Mouse (Mus musculus) liver, embryonic 14.5 days (tissue): Measurements from ENCODE around the gene Cyp2w1. TPM values are rescaled to one million over a fixed set of nuclear protein-coding genes. Genes with fewer than 3 reads are reported as not detected.

ENCODE experiments used
- ATAC-seq: fragments of 200-750 bp; cut with Nextera tagmentation; 2 replicates; pipeline ENCODE4 v1.8.0; 2017; ENCODE audit warnings: moderate number of reproducible peaks, mild to moderate bottlenecking, moderate library complexity; ENCODE audit not compliant: insufficient read depth
- DNase-seq, 3 experiments: peaks; one replicate each; pipeline ENCODE4 v3.0.0-alpha.2; 2012 to 2013; ENCODE audit warnings: low read depth in 3 of 3, low spot score in 3 of 3
- H3K27ac ChIP-seq: fragments of 300-500 bp; sonication (generic); 2 replicates; pipeline ENCODE4 v1.5.1; 2014; ENCODE audit warnings: moderate library complexity, mild to moderate bottlenecking, control low read depth, inconsistent platforms
- H3K27me3 ChIP-seq: fragments of 300-500 bp; sonication (generic); 2 replicates; pipeline ENCODE4 v1.6.1; 2014; ENCODE audit warnings: mild to moderate bottlenecking, low read length, moderate library complexity; ENCODE audit not compliant: control insufficient read depth, insufficient read depth
- H3K36me3 ChIP-seq: fragments of 300-500 bp; sonication (generic); replicated peaks from 2 replicates; pipeline ENCODE4 v1.6.1; 2014; ENCODE audit warnings: low read depth; ENCODE audit not compliant: control insufficient read depth, insufficient read depth
- H3K4me1 ChIP-seq, 2 experiments: fragments of 200-500 bp in 1 of 2; fragments of 300-500 bp in 1 of 2; sonication (generic) in 1 of 2; replicated peaks; 2 replicates each; pipeline ENCODE4 v1.6.1; 2012 to 2014; ENCODE audit warnings: antibody characterized with exemption in 1 of 2, inconsistent platforms in 1 of 2, low read length in 1 of 2; ENCODE audit not compliant: control insufficient read depth in 2 of 2, insufficient read depth in 2 of 2
- H3K4me2 ChIP-seq: fragments of 300-500 bp; sonication (generic); 2 replicates; pipeline ENCODE4 v1.6.1; 2014; ENCODE audit warnings: low read depth, mild to moderate bottlenecking, control low read depth, moderate library complexity
- H3K4me3 ChIP-seq, 2 experiments: fragments of 200-500 bp in 1 of 2; fragments of 300-500 bp in 1 of 2; sonication (generic) in 1 of 2; 2 replicates each; pipeline ENCODE4 v1.5.1; 2012 to 2014; ENCODE audit warnings: low read depth in 2 of 2, low read length in 2 of 2, mild to moderate bottlenecking in 2 of 2, control low read depth in 1 of 2, inconsistent platforms in 1 of 2, moderate library complexity in 1 of 2; ENCODE audit not compliant: insufficient read depth in 1 of 2
- H3K9ac ChIP-seq: fragments of 300-500 bp; sonication (generic); replicated peaks from 2 replicates; pipeline ENCODE4 v1.6.1; 2014; ENCODE audit warnings: mild to moderate bottlenecking, control low read depth, moderate library complexity
- H3K9me3 ChIP-seq: fragments of 300-500 bp; sonication (generic); 2 replicates; pipeline ENCODE4 v1.6.1; 2016; ENCODE audit warnings: low read length, mixed read lengths; ENCODE audit not compliant: control insufficient read depth
- CTCF ChIP-seq: IDR thresholded peaks from 2 replicates; pipeline ENCODE4 v1.5.1; 2016; ENCODE audit warnings: antibody characterized with exemption, low read depth, control low read depth
- EP300 ChIP-seq: IDR thresholded peaks from 2 replicates; pipeline ENCODE4 v1.6.1; 2016; ENCODE audit warnings: antibody characterized with exemption, low read depth
- WGBS: fragments of 180-500 bp; shearing (Covaris S2); extraction: QIAGEN DNeasy Blood & Tissue Kit; methylation state at CpG from one replicate; pipeline ENCODE4 v1.1.7; 2014; ENCODE audit not compliant: insufficient replicate concordance; 5-methylcytosine and 5-hydroxymethylcytosine counted together
- polyA plus RNA-seq, 2 experiments: library from polyadenylated mRNA; depleted of rRNA in 1 of 2; stranded (reverse) in 1 of 2; unstranded in 1 of 2; fragments of >200 nt; fragmentation: Nextera tagmentation in 1 of 2; extraction: Ambion mirVana in 1 of 2; gene quantifications; 2 replicates each; pipeline versions ENCODE4 v1.2.1 to v1.2.3; 2012 to 2014

Gene Cyp2w1
- polyA plus RNA-seq, 2 experiments: 0.03 TPM; not detected in 1

DNA sequence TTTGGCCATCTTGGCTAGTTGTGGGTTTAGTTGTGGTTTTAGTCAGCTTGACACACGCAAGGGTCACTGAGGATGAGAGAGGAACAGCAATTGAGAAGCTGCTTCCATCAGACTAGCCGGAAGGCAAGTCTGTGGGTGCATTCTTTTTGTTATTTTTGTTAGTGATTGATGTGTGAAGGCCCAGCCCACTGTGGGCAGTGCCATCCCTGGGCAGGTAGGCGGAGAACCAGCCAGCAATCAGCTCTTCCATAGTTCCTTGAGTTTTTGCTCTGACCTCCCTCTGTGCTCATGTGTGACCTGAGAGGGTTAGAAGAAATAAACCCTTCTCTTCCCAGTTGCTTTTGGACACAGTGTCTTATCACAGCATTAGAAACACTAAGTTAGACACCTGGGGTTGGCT lies 20.7 kb downstream of the Cyp2w1 start:
- Histone ChIP-seq H3K4me1 (peaks cover 47 to 71% of the 10 kb centered on the region in 2 experiments), H3K4me2 (no peak overlapping the region), H3K27me3 (no peaks in the 10 kb centered on the region), H3K9ac (no peak overlapping the region), H3K27ac (peak overlapping the region; percentile 32; the same call in 1 of the 2 replicates), H3K4me3 (no peak overlapping the region), H3K36me3 (no peaks in the 10 kb centered on the region), H3K9me3 (no peaks in the 10 kb centered on the region)
- DNase-seq: no peak
- WGBS: 43% methylated on average over 3 of the region's 3 CpGs
- ATAC-seq: no peak
- TF ChIP-seq CTCF (0 out of 2 replicates have a peak, but pooled peaks have one; percentile 4), EP300 (no peak)

GRCm38 (mm10) chr5:139373889-139374444 lies 21.6 kb downstream of the Cyp2w1 start:
- 49% methylated on average over 6 of the region's 6 CpGs for WGBS
- no peaks in the 10 kb centered on the region for H3K36me3 ChIP-seq
- ATAC-seq (no peak), DNase-seq (no peak)
- H3K9me3 ChIP-seq: no peaks in the 10 kb centered on the region
- no peak for TF ChIP-seq CTCF
- no peak for TF ChIP-seq EP300
- H3K27me3 ChIP-seq: no peaks in the 10 kb centered on the region
- H3K4me2 ChIP-seq: no peak overlapping the region
- H3K4me3 ChIP-seq: no peak overlapping the region
- no peak overlapping the region for H3K9ac ChIP-seq
- no peak overlapping the region for H3K27ac ChIP-seq
- peaks cover 54 to 79% of the 10 kb centered on the region in 2 experiments for H3K4me1 ChIP-seq

- Histone ChIP-seq H3K9ac (no peak overlapping the region), H3K27me3 (no peaks in the 10 kb centered on the region), H3K4me2 (no peak overlapping the region), H3K4me3 (no peak overlapping the region), H3K36me3 (no peaks in the 10 kb centered on the region), H3K9me3 (no peaks in the 10 kb centered on the region), H3K4me1 (peaks cover 63 to 84% of the 10 kb centered on the region in 2 experiments), H3K27ac (no peak overlapping the region)
- DNase-seq (no peak), ATAC-seq (no peak)
- TF ChIP-seq EP300 (no peak), CTCF (no peak)
- 72% methylated on average over 2 of the region's 2 CpGs for WGBS
These were observed 22.4 kb downstream of the Cyp2w1 start for GRCm38 (mm10) chr5:139374841-139375240.

DNA sequence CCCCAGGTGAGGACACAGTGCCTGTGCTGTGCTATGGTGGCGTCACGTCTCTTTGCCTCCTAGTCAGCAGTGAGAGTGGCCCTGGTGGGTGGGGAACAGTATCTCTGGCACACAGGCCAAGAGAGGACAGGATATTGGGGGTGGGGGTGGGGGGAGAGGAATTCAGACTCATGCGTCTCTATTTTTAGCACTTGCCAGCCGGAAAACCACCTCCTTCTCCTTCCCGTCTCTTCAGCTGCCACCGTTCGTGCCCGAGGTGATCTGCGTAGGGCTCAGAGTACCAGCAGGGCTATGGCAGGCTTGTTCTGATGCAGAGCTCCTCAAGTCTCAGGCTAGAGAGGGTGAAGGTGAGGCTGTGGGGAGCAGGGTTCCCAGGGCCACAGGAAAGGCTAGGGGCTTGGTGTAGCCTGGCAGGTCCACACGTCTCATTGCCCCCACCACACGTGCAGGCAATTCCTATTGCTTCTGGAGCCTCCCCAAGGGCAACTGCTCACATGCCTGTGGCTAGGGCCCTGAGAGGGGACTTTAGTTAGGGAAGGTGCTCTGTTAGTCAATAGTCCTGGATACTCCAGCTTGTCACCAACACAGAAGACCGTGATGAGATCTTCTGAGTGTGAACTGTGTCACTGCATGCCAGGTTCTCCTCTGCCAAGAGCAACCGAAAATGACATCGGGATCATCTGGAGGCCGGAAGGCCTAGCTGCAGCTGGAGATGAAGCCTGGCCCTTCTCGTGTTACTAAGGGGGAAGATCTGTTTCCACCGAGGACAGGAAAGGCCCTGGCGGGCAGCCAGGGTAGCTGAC lies 25.3 kb downstream of the Cyp2w1 start, which contains the start of gene Gpr146:
Gpr146 (plus strand) TSS at position 230 of the 803 bp plus-strand sequence.
- Histone ChIP-seq H3K27ac (peak within 1 kb of the TSS; percentile 41), H3K9me3 (no peaks in the 10 kb centered on the region), H3K4me2 (peak within 1 kb of the TSS; percentile 41), H3K9ac (peak within 1 kb of the TSS; percentile 37; the same call in 1 of the 2 replicates), H3K4me1 (peaks cover 60 to 76% of the 10 kb centered on the region in 2 experiments), H3K27me3 (no peaks in the 10 kb centered on the region), H3K36me3 (no peaks in the 10 kb centered on the region), H3K4me3 (no peak within 1 kb of the TSS)
- ATAC-seq: no peak
- no peak for DNase-seq
- TF ChIP-seq EP300: peak; percentile 31; the same call in 1 of the 2 replicates
- TF ChIP-seq CTCF: no peak
- WGBS: 25% methylated on average over 18 of the region's 18 CpGs

- Histone ChIP-seq H3K4me2 (no peak overlapping the region), H3K9ac (no peak overlapping the region), H3K4me1 (peaks cover 58 to 76% of the 10 kb centered on the region in 2 experiments), H3K9me3 (no peaks in the 10 kb centered on the region), H3K27me3 (no peaks in the 10 kb centered on the region), H3K4me3 (no peak overlapping the region), H3K36me3 (no peaks in the 10 kb centered on the region), H3K27ac (peak overlapping the region; percentile 41; the same call in 1 of the 2 replicates)
- no peak for DNase-seq
- WGBS: 54% methylated on average over 7 of the region's 7 CpGs
- TF ChIP-seq CTCF: no peak
- no peak for TF ChIP-seq EP300
- no peak for ATAC-seq
These were observed 25.8 kb downstream of the Cyp2w1 start for GRCm38 (mm10) chr5:139378271-139378556.
